Mouse (Mus musculus) C2C12 (cell line): ENCODE measurements around the gene Pkn1. TPM values are rescaled to one million over a fixed set of nuclear protein-coding genes. Genes with fewer than 3 reads are reported as not detected.

Experiments used
- H3K27me3 ChIP-seq: one replicate; pipeline ENCODE4 v1.6.1; 2011; ENCODE audit not compliant: control insufficient read depth, insufficient read depth, insufficient read length
- H3K36me3 ChIP-seq: one replicate; pipeline ENCODE4 v1.6.1; 2011; ENCODE audit not compliant: control insufficient read depth, insufficient read depth
- H3K4me3 ChIP-seq: one replicate; pipeline ENCODE4 v1.5.1; 2011; ENCODE audit warnings: mild to moderate bottlenecking, control low read depth; ENCODE audit not compliant: poor library complexity, insufficient read depth, severe bottlenecking
- H3K79me2 ChIP-seq: one replicate; pipeline ENCODE4 v1.6.1; 2011; ENCODE audit not compliant: control insufficient read depth, insufficient read depth
- H3K79me3 ChIP-seq: one replicate; pipeline ENCODE4 v1.6.1; 2011; ENCODE audit warnings: low read depth, control low read depth
- H3ac ChIP-seq: one replicate; pipeline ENCODE3; 2011; ENCODE audit warnings: low read depth; ENCODE audit not compliant: control insufficient read depth, insufficient read length
- CEBPB ChIP-seq: IDR thresholded peaks from one replicate; pipeline ENCODE4 v1.6.1; 2011; ENCODE audit warnings: low read depth, mild to moderate bottlenecking, control low read depth, moderate library complexity
- CTCF ChIP-seq: IDR thresholded peaks from one replicate; pipeline ENCODE4 v1.5.1; 2011; ENCODE audit not compliant: control insufficient read depth, insufficient read depth, insufficient read length
- FOSL1 ChIP-seq: IDR thresholded peaks from one replicate; pipeline ENCODE4 v1.8.0; 2011; ENCODE audit warnings: mild to moderate bottlenecking, low read length; ENCODE audit not compliant: poor library complexity, insufficient read depth, severe bottlenecking
- MAX ChIP-seq: IDR thresholded peaks from one replicate; pipeline ENCODE4 v1.6.1; 2011; ENCODE audit warnings: mild to moderate bottlenecking, control low read depth
- MYOD1 ChIP-seq: IDR thresholded peaks from one replicate; pipeline ENCODE4 v1.6.1; 2011; ENCODE audit warnings: low read depth; ENCODE audit not compliant: control insufficient read depth, insufficient read length
- MYOG ChIP-seq: IDR thresholded peaks from one replicate; pipeline ENCODE4 v1.6.1; 2011; ENCODE audit not compliant: control insufficient read depth, insufficient read length; ENCODE audit errors: extremely low read depth
- USF1 ChIP-seq: IDR thresholded peaks from one replicate; pipeline ENCODE4 v1.6.1; 2011; ENCODE audit warnings: low read depth, mild to moderate bottlenecking, control low read depth, moderate library complexity
- polyA plus RNA-seq: library from polyadenylated mRNA; unstranded; fragments of >200 nt; fragmentation: generic; extraction: Trizol; gene quantifications from one replicate; pipeline ENCODE4 v1.2.1, GENCODE M21; 2012; ENCODE audit warnings: missing spikeins

The Pkn1 gene
- polyA plus RNA-seq, 1 experiment: 26.6 TPM

- no peak overlapping the region for H3K4me3 ChIP-seq
- no peak overlapping the region for H3ac ChIP-seq
- peaks cover 65% of the 10 kb centered on the region for H3K36me3 ChIP-seq
- TF ChIP-seq MYOG (no peak), CTCF (no peak), MYOD1 (no peak), MAX (no peak), CEBPB (no peak), FOSL1 (no peak), USF1 (no peak)
- H3K79me3 ChIP-seq: no peaks in the 10 kb centered on the region
- H3K27me3 ChIP-seq: no peaks in the 10 kb centered on the region
- H3K79me2 ChIP-seq: peaks cover 10% of the 10 kb centered on the region
These were observed 30.2 kb upstream of the Pkn1 start for GRCm38 (mm10) chr8:83729009-83729807.

GRCm38 (mm10) chr8:83725521-83726102 is 26.6 kb upstream of the Pkn1 start:
- TF ChIP-seq MYOD1 (no peak), CTCF (no peak), FOSL1 (no peak), MAX (no peak), MYOG (no peak), CEBPB (no peak), USF1 (no peak)
- Histone ChIP-seq H3K4me3 (no peak overlapping the region), H3K36me3 (peaks cover 78% of the 10 kb centered on the region), H3K79me2 (peaks cover 9% of the 10 kb centered on the region), H3K27me3 (no peaks in the 10 kb centered on the region), H3K79me3 (peaks cover 2% of the 10 kb centered on the region), H3ac (no peak overlapping the region)

GRCm38 (mm10) chr8:83724697-83725482 is 25.9 kb upstream of the Pkn1 start:
- TF ChIP-seq CEBPB (no peak), MAX (no peak), CTCF (peak; percentile 66)
- Histone ChIP-seq H3K4me3 (no peak overlapping the region), H3ac (no peak overlapping the region), H3K79me3 (peaks cover 6% of the 10 kb centered on the region), H3K79me2 (peaks cover 16% of the 10 kb centered on the region), H3K36me3 (peaks cover 79% of the 10 kb centered on the region), H3K27me3 (no peaks in the 10 kb centered on the region)

GRCm38 (mm10) chr8:83723447-83724083 is 24.6 kb upstream of the Pkn1 start:
- peaks cover 82% of the 10 kb centered on the region for H3K36me3 ChIP-seq
- TF ChIP-seq USF1 (no peak), CTCF (no peak), CEBPB (no peak), FOSL1 (no peak), MYOG (no peak), MYOD1 (no peak), MAX (no peak)
- peaks cover 19% of the 10 kb centered on the region for H3K79me3 ChIP-seq
- H3K4me3 ChIP-seq: no peak overlapping the region
- no peak overlapping the region for H3ac ChIP-seq
- no peaks in the 10 kb centered on the region for H3K27me3 ChIP-seq
- peaks cover 29% of the 10 kb centered on the region for H3K79me2 ChIP-seq

GRCm38 (mm10) chr8:83722631-83723030 is 23.7 kb upstream of the Pkn1 start:
- Histone ChIP-seq H3K4me3 (no peak overlapping the region), H3K79me3 (peaks cover 29% of the 10 kb centered on the region), H3K36me3 (peaks cover 81% of the 10 kb centered on the region), H3K27me3 (no peaks in the 10 kb centered on the region), H3ac (no peak overlapping the region), H3K79me2 (peaks cover 39% of the 10 kb centered on the region)
- no peak for TF ChIP-seq USF1
- TF ChIP-seq MYOD1: no peak
- TF ChIP-seq MYOG: no peak
- no peak for TF ChIP-seq CEBPB
- no peak for TF ChIP-seq FOSL1
- TF ChIP-seq CTCF: no peak
- no peak for TF ChIP-seq MAX
